Mouse (Mus musculus): ENCODE results near the gene Defb29. TPM values are rescaled to one million over a fixed set of nuclear protein-coding genes. Genes with fewer than 3 reads are reported as not detected.

The Defb29 gene
- total RNA-seq, 2 experiments from 2014 or later: not detected

GRCm38 (mm10) chr2:152511592-152511991 lies 28.3 kb downstream of the Defb29 start, which contains the start of gene Defb26:
Gene Defb26 (minus strand): TSS chr2:152511692.
- ATAC-seq (replicated peaks; ENCODE audit: poor library complexity, severe bottlenecking): no peak

DNA sequence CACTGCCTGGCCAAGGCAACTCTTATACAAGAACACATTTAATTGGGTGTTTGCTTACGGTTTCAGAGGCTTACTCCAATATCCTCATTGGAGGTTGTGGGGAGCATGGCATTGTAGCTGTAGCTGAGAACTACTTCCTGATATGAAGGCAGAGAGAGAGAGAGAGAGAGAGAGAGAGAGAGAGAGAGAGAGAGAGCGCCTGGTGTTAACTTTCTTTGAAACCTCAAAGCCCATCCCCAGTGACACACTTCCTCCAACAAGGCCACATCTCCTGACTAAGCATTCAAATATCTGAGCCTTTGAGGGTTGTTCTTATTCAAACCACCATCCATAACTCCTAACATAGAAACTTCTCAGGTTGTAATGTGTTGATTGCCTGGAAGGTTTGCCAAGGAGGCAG lies 35.9 kb downstream of the Defb29 start:
- ATAC-seq (replicated peaks; ENCODE audit: poor library complexity, severe bottlenecking): no peak; the same call in 1 of the 2 replicates

DNA sequence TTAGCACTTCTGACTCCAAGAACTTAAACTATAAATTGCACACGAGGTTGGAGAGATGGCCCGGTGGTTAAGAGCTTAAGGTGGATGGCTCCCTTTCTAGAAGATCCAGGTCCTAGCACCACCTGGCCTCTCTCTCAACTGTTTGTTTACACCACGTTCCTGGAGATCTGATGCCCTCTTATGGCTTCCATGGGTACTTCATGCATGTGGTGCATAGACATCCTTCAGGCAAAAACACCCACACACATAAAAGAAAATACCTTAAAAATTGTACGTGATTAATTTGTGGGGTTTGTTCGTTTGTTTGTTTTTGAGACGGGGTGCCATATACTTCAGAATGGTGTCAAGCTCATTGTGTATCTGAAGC lies 39.1 kb downstream of the Defb29 start:
- ATAC-seq (replicated peaks; ENCODE audit: poor library complexity, severe bottlenecking): no peak

- ATAC-seq (replicated peaks; ENCODE audit: poor library complexity, severe bottlenecking): no peak
These were observed 39.6 kb downstream of the Defb29 start for GRCm38 (mm10) chr2:152500204-152500862.

DNA sequence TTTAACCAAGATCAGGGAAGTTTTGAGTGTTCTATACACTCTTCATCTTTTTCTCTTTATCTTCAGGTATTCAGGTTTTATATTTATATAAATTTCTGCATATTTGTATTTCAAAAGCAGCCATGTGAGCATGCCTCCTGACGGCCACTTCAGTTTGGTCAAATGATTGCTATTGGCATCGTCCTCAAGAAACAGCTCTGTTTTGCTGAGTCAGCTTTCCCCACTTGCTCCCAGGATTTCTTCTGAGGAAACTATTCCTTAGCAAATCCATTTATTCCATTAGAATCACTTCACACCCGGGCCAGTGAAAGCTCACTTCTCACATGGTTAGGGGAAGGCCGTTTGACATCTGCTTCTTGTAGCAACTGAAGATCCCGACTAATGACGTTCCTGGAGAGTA lies 41.9 kb downstream of the Defb29 start:
- no peak for ATAC-seq (replicated peaks; ENCODE audit: poor library complexity, severe bottlenecking)

- ATAC-seq (replicated peaks; ENCODE audit: poor library complexity, severe bottlenecking): no peak
These were observed 46.7 kb downstream of the Defb29 start for GRCm38 (mm10) chr2:152493151-152493550.

GRCm38 (mm10) chr2:152490038-152490437 lies 49.9 kb downstream of the Defb29 start, which contains the start of gene Defb22:
Gene Defb22 (minus strand): TSS chr2:152490138.
- no peak for ATAC-seq (replicated peaks; ENCODE audit: poor library complexity, severe bottlenecking)

Other genes with a start within 250 kb of the Defb29 start
- 26.4 and 28.7 TPM in 2 replicates for gene Tbc1d20, start 246.3 kb downstream of the Defb29 start, total RNA-seq (2014; fragmentation: Nextera tagmentation)
- 18.6 and 18.8 TPM in 2 replicates for gene Tbc1d20, start 246.3 kb downstream of the Defb29 start, total RNA-seq (2017)
- gene Rbck1, start 207.4 kb downstream of the Defb29 start, total RNA-seq (2014; fragmentation: Nextera tagmentation): 109 and 119 TPM in 2 replicates
- 64.2 and 64.5 TPM in 2 replicates for gene Rbck1, start 207.4 kb downstream of the Defb29 start, total RNA-seq (2017)
- not detected in 2 replicates for gene Trib3, start 196.1 kb downstream of the Defb29 start, total RNA-seq (2014; fragmentation: Nextera tagmentation)
- gene Trib3, start 196.1 kb downstream of the Defb29 start, total RNA-seq (2017): not detected in 2 replicates
- not detected in 2 replicates for gene Nrsn2, start 163.5 kb downstream of the Defb29 start, total RNA-seq (2014; fragmentation: Nextera tagmentation)
- not detected in 2 replicates for gene Nrsn2, start 163.5 kb downstream of the Defb29 start, total RNA-seq (2017)
- 8.6 and 10.5 TPM in 2 replicates for gene Sox12, start 142.0 kb downstream of the Defb29 start, total RNA-seq (2014; fragmentation: Nextera tagmentation)
- 1.5 and 2.4 TPM in 2 replicates for gene Sox12, start 142.0 kb downstream of the Defb29 start, total RNA-seq (2017)
- gene Zcchc3, start 125.1 kb downstream of the Defb29 start, total RNA-seq (2014; fragmentation: Nextera tagmentation): 3.7 and 9.4 TPM in 2 replicates
- 4.8 and 4.9 TPM in 2 replicates for gene Zcchc3, start 125.1 kb downstream of the Defb29 start, total RNA-seq (2017)
- 0.75 TPM in 1 of 2 replicates, not detected in the other for gene 6820408C15Rik, start 124.5 kb downstream of the Defb29 start, total RNA-seq (2014; fragmentation: Nextera tagmentation)
- not detected in 2 replicates for gene 6820408C15Rik, start 124.5 kb downstream of the Defb29 start, total RNA-seq (2017)
- gene Defb23, start 75.5 kb downstream of the Defb29 start, total RNA-seq (2014; fragmentation: Nextera tagmentation): not detected in 2 replicates
- not detected in 2 replicates for gene Defb23, start 75.5 kb downstream of the Defb29 start, total RNA-seq (2017)
- gene Defb20, start 63.0 kb downstream of the Defb29 start, total RNA-seq (2014; fragmentation: Nextera tagmentation): not detected in 2 replicates
- not detected in 2 replicates for gene Defb20, start 63.0 kb downstream of the Defb29 start, total RNA-seq (2017)
- gene Defb22, start 50.0 kb downstream of the Defb29 start, total RNA-seq (2014; fragmentation: Nextera tagmentation): not detected in 2 replicates
- gene Defb22, start 50.0 kb downstream of the Defb29 start, total RNA-seq (2017): not detected in 2 replicates
- not detected in 2 replicates for gene Defb26, start 28.4 kb downstream of the Defb29 start, total RNA-seq (2014; fragmentation: Nextera tagmentation)
- gene Defb26, start 28.4 kb downstream of the Defb29 start, total RNA-seq (2017): not detected in 2 replicates
- gene Defb28, start 21.8 kb downstream of the Defb29 start, total RNA-seq (2014; fragmentation: Nextera tagmentation): not detected in 2 replicates
- not detected in 2 replicates for gene Defb28, start 21.8 kb downstream of the Defb29 start, total RNA-seq (2017)
- gene Gm17416, start 29.2 kb upstream of the Defb29 start, total RNA-seq (2014; fragmentation: Nextera tagmentation): not detected in 2 replicates
- gene Gm17416, start 29.2 kb upstream of the Defb29 start, total RNA-seq (2017): not detected in 2 replicates
- not detected in 2 replicates for gene Defb21, start 32.6 kb upstream of the Defb29 start, total RNA-seq (2014; fragmentation: Nextera tagmentation)
- gene Defb21, start 32.6 kb upstream of the Defb29 start, total RNA-seq (2017): not detected in 2 replicates
- gene Defb19, start 40.2 kb upstream of the Defb29 start, total RNA-seq (2014; fragmentation: Nextera tagmentation): not detected in 2 replicates
- gene Defb19, start 40.2 kb upstream of the Defb29 start, total RNA-seq (2017): not detected in 2 replicates
- not detected in 2 replicates for gene Defb45, start 59.3 kb upstream of the Defb29 start, total RNA-seq (2014; fragmentation: Nextera tagmentation)
- not detected in 2 replicates for gene Defb45, start 59.3 kb upstream of the Defb29 start, total RNA-seq (2017)
- not detected in 2 replicates for gene Defb36, start 64.2 kb upstream of the Defb29 start, total RNA-seq (2014; fragmentation: Nextera tagmentation)
- not detected in 2 replicates for gene Defb36, start 64.2 kb upstream of the Defb29 start, total RNA-seq (2017)
- gene Defb25, start 83.0 kb upstream of the Defb29 start, total RNA-seq (2014; fragmentation: Nextera tagmentation): not detected in 2 replicates
- not detected in 2 replicates for gene Defb25, start 83.0 kb upstream of the Defb29 start, total RNA-seq (2017)
- gene Rem1, start 86.9 kb upstream of the Defb29 start, total RNA-seq (2014; fragmentation: Nextera tagmentation): 0.45 TPM in 1 of 2 replicates, not detected in the other
- gene Rem1, start 86.9 kb upstream of the Defb29 start, total RNA-seq (2017): not detected in 2 replicates
- 180 and 213 TPM in 2 replicates for gene H13, start 129.4 kb upstream of the Defb29 start, total RNA-seq (2014; fragmentation: Nextera tagmentation)
- 150 and 235 TPM in 2 replicates for gene H13, start 129.4 kb upstream of the Defb29 start, total RNA-seq (2017)
- 11.7 and 14.5 TPM in 2 replicates for gene Mcts2, start 146.9 kb upstream of the Defb29 start, total RNA-seq (2014; fragmentation: Nextera tagmentation)
- 5.7 and 10.9 TPM in 2 replicates for gene Mcts2, start 146.9 kb upstream of the Defb29 start, total RNA-seq (2017)
- 5.5 and 7.6 TPM in 2 replicates for gene Id1, start 196.2 kb upstream of the Defb29 start, total RNA-seq (2014; fragmentation: Nextera tagmentation)
- gene Id1, start 196.2 kb upstream of the Defb29 start, total RNA-seq (2017): 5.0 and 6.6 TPM in 2 replicates
- gene Cox4i2, start 214.1 kb upstream of the Defb29 start, total RNA-seq (2014; fragmentation: Nextera tagmentation): 6.8 and 13.0 TPM in 2 replicates
- 6.0 TPM in 1 of 2 replicates, not detected in the other for gene Cox4i2, start 214.1 kb upstream of the Defb29 start, total RNA-seq (2017)

All from granulocyte monocyte progenitor cell, adult 5-6 weeks (primary cell).